Mouse (Mus musculus): ENCODE measurements at regions not wholly inside any gene's neighbourhood (a gene's known extent, or its start where the extent isn't known, plus 50 kb on each side); places are given as distances from the start of the nearest gene placed in this dataset.
A peak's percentile ranks its signal among the peaks of the same experiment; 100 is the strongest.

GRCm38 (mm10) chr2:61296606-61297005, 281.8 kb upstream of the Tank start:
- Histone ChIP-seq H3K36me3 (ENCODE audit: control insufficient read depth, insufficient read depth) (no peaks in the 10 kb centered on the region), H3ac (ENCODE audit: control insufficient read depth, insufficient read length) (no peak overlapping the region), H3K4me3 (no peak overlapping the region), H3K79me2 (ENCODE audit: control insufficient read depth, insufficient read depth) (no peaks in the 10 kb centered on the region), H3K27me3 (ENCODE audit: control insufficient read depth, insufficient read depth, insufficient read length) (no peaks in the 10 kb centered on the region), H3K4me2 (ENCODE audit: low read depth) (peak overlapping the region; percentile 66)
- TF ChIP-seq E2F4 (IDR thresholded peaks at IDR 0.05; ENCODE audit: insufficient read depth), result no peak
- TF ChIP-seq TCF3 (IDR thresholded peaks at IDR 0.05; ENCODE audit: insufficient read length, low read depth), result no peak
- TF ChIP-seq CEBPB (IDR thresholded peaks at IDR 0.05; ENCODE audit: insufficient read depth, poor library complexity, severe bottlenecking), result no peak
- TF ChIP-seq USF1 (IDR thresholded peaks at IDR 0.05; ENCODE audit: low read depth), result no peak
- TF ChIP-seq TCF12 (IDR thresholded peaks at IDR 0.05; ENCODE audit: insufficient read depth, poor library complexity, severe bottlenecking), result no peak
- no peak for TF ChIP-seq SRF (IDR thresholded peaks at IDR 0.05; ENCODE audit: control insufficient read depth, insufficient read length, low read depth)
- TF ChIP-seq POLR2AphosphoS2 (IDR thresholded peaks at IDR 0.05; ENCODE audit: insufficient read length, low read depth), result no peak
- TF ChIP-seq MYOG (IDR thresholded peaks at IDR 0.05; ENCODE audit: control insufficient read depth in 1 of 3, insufficient read depth in 1 of 3, insufficient read length in 2 of 3, low read depth in 2 of 3), result no peak
- TF ChIP-seq POLR2A (IDR thresholded peaks at IDR 0.05; ENCODE audit: insufficient read length, low read depth), result no peak
- no peak for TF ChIP-seq MAX (IDR thresholded peaks at IDR 0.05; ENCODE audit: low read depth)
- no peak for TF ChIP-seq REST (IDR thresholded peaks at IDR 0.05; ENCODE audit: insufficient read depth, insufficient read length)
- TF ChIP-seq MYOD1 (IDR thresholded peaks at IDR 0.05; ENCODE audit: control insufficient read depth in 1 of 3, insufficient read length in 2 of 3, low read depth in 2 of 3), result no peak

DNA sequence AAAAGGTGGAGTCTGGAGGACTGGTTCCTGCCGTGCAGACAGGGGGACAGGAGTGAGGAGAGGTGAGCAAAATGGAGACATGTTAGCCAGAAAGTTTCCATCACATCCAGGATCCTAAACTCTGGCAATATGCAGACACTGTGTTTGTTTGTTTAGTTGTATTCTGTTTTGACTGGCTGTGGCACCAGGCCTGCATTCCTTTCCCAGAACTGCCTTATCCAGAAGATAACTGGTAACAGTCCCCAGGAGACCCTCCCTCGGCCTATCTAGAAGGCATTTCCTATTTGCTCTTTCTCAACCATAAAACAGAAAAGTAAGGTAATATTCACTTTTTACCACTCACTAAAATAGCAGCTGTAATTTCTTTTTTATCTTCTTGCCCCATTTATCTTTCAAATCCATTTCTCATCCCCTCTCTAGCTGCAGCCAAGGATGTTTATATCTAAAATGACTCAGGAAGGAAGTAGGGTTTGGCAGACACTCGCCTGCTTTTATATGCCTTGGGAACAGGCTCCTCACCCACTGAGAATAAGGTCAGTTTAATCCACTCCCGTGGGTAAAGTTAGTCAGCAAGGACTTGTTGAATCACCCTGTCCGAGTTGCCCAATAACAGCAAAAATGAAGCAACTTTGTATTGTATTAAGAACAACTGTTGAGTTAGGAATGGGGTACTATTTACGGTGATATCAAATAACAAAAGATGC, 283.0 kb upstream of the Tank start:
- Histone ChIP-seq H3K4me2 (ENCODE audit: low read depth) (peak overlapping the region; percentile 66), H3K4me3 (no peak overlapping the region), H3K36me3 (ENCODE audit: control insufficient read depth, insufficient read depth) (no peaks in the 10 kb centered on the region), H3ac (ENCODE audit: control insufficient read depth, insufficient read length) (no peak overlapping the region), H3K27me3 (ENCODE audit: control insufficient read depth, insufficient read depth, insufficient read length) (no peaks in the 10 kb centered on the region), H3K79me2 (ENCODE audit: control insufficient read depth, insufficient read depth) (no peaks in the 10 kb centered on the region)
- TF ChIP-seq CEBPB (IDR thresholded peaks at IDR 0.05; ENCODE audit: insufficient read depth, poor library complexity, severe bottlenecking), result peak; percentile 100
- no peak for TF ChIP-seq TCF3 (IDR thresholded peaks at IDR 0.05; ENCODE audit: insufficient read length, low read depth)

DNA sequence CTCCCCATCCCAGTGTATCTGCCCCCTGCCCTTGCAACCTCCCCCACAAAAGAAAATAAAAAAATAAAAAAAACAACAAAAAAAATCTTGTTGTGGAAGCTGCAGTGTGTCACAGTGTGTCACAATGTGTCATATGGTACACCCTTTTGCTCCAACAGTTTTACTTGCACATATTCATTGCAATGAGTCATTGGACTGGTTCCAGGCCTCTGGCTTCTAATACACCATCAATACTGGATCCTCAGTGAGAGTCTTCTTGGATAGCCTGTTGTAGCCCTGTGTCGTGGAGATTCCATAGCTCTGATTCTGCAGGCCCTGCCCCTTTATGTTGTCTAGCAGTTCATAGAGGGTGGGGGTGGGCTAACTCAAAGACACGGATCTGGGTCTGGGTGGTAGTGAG, 290.1 kb upstream of the Tank start:
- Histone ChIP-seq H3K36me3 (ENCODE audit: control insufficient read depth, insufficient read depth) (no peaks in the 10 kb centered on the region), H3K79me2 (ENCODE audit: control insufficient read depth, insufficient read depth) (no peaks in the 10 kb centered on the region), H3K4me3 (no peak overlapping the region), H3K4me2 (ENCODE audit: low read depth) (no peak overlapping the region), H3ac (ENCODE audit: control insufficient read depth, insufficient read length) (no peak overlapping the region), H3K27me3 (ENCODE audit: control insufficient read depth, insufficient read depth, insufficient read length) (no peaks in the 10 kb centered on the region)
- no peak for TF ChIP-seq REST (IDR thresholded peaks at IDR 0.05; ENCODE audit: insufficient read depth, insufficient read length)
- TF ChIP-seq E2F4 (IDR thresholded peaks at IDR 0.05; ENCODE audit: insufficient read depth), result no peak

GRCm38 (mm10) chr2:61284706-61285105, 293.7 kb upstream of the Tank start:
- no peak for TF ChIP-seq E2F4 (IDR thresholded peaks at IDR 0.05; ENCODE audit: insufficient read depth)
- no peak for TF ChIP-seq TCF12 (IDR thresholded peaks at IDR 0.05; ENCODE audit: insufficient read depth, poor library complexity, severe bottlenecking)
- TF ChIP-seq TCF3 (IDR thresholded peaks at IDR 0.05; ENCODE audit: insufficient read length, low read depth), result no peak
- no peak for TF ChIP-seq CEBPB (IDR thresholded peaks at IDR 0.05; ENCODE audit: insufficient read depth, poor library complexity, severe bottlenecking)
- no peak for TF ChIP-seq REST (IDR thresholded peaks at IDR 0.05; ENCODE audit: insufficient read depth, insufficient read length)
- no peak for TF ChIP-seq POLR2AphosphoS2 (IDR thresholded peaks at IDR 0.05; ENCODE audit: insufficient read length, low read depth)
- no peak for TF ChIP-seq MYOG (IDR thresholded peaks at IDR 0.05; ENCODE audit: control insufficient read depth in 1 of 3, insufficient read depth in 1 of 3, insufficient read length in 2 of 3, low read depth in 2 of 3)
- no peak for TF ChIP-seq MYOD1 (IDR thresholded peaks at IDR 0.05; ENCODE audit: control insufficient read depth in 1 of 3, insufficient read length in 2 of 3, low read depth in 2 of 3)
- TF ChIP-seq MAX (IDR thresholded peaks at IDR 0.05; ENCODE audit: low read depth), result no peak
- TF ChIP-seq SRF (IDR thresholded peaks at IDR 0.05; ENCODE audit: control insufficient read depth, insufficient read length, low read depth), result no peak
- no peak for TF ChIP-seq POLR2A (IDR thresholded peaks at IDR 0.05; ENCODE audit: insufficient read length, low read depth)
- TF ChIP-seq USF1 (IDR thresholded peaks at IDR 0.05; ENCODE audit: low read depth), result no peak
- H3K36me3 ChIP-seq (ENCODE audit: control insufficient read depth, insufficient read depth), result no peaks in the 10 kb centered on the region
- H3K4me3 ChIP-seq, result no peak overlapping the region
- H3K79me2 ChIP-seq (ENCODE audit: control insufficient read depth, insufficient read depth), result no peaks in the 10 kb centered on the region
- no peaks in the 10 kb centered on the region for H3K27me3 ChIP-seq (ENCODE audit: control insufficient read depth, insufficient read depth, insufficient read length)
- H3K4me2 ChIP-seq (ENCODE audit: low read depth), result peak overlapping the region; percentile 8
- H3ac ChIP-seq (ENCODE audit: control insufficient read depth, insufficient read length), result no peak overlapping the region

DNA sequence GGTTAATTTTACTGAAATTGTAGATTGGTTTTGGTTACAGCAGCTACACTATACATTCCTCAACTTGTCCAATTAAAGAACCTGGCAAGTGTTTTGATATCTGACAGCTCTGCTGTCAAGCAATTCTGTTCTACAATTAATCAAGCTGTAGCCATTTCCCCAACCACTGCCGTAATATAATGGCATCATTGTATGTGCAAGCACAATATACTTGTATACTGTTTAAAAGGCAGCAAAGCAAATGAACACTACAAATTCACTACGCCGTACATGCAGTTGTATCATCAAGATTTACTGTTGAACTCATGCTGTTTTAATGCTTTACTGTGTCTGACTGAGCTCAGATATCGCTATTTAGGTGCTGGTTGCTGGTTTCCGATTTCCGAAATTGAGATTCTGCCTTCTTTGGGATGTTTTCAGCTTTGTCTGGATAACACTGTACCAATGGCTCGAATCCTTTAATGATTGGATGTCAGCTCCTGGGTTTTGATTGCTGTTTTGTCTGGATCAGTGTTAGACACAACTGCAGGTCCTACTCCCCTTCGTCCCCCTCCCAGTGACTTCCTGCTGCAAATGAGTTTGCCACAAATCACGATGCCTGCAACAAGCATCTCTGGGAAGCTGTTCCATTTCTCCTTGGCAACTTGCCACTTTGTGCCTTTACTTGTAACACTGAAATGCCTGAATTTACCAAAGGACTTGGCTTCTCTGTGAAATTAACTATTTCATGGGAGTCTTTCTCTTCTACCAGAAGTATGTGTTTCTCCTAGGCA, 294.4 kb upstream of the Tank start:
- Histone ChIP-seq H3ac (ENCODE audit: control insufficient read depth, insufficient read length) (no peak overlapping the region), H3K36me3 (ENCODE audit: control insufficient read depth, insufficient read depth) (no peaks in the 10 kb centered on the region), H3K4me3 (no peak overlapping the region), H3K27me3 (ENCODE audit: control insufficient read depth, insufficient read depth, insufficient read length) (no peaks in the 10 kb centered on the region), H3K79me2 (ENCODE audit: control insufficient read depth, insufficient read depth) (no peaks in the 10 kb centered on the region), H3K4me2 (ENCODE audit: low read depth) (no peak overlapping the region)
- TF ChIP-seq TCF3 (IDR thresholded peaks at IDR 0.05; ENCODE audit: insufficient read length, low read depth) (no peak), POLR2AphosphoS2 (IDR thresholded peaks at IDR 0.05; ENCODE audit: insufficient read length, low read depth) (no peak), MYOD1 (IDR thresholded peaks at IDR 0.05; ENCODE audit: control insufficient read depth in 1 of 3, insufficient read length in 2 of 3, low read depth in 2 of 3) (no peak), REST (IDR thresholded peaks at IDR 0.05; ENCODE audit: insufficient read depth, insufficient read length) (no peak), POLR2A (IDR thresholded peaks at IDR 0.05; ENCODE audit: insufficient read length, low read depth) (no peak), CEBPB (IDR thresholded peaks at IDR 0.05; ENCODE audit: insufficient read depth, poor library complexity, severe bottlenecking) (no peak)
